Mouse (Mus musculus): ENCODE data around the gene H2al1g.
"Not testable (repeated sequence)": the region's sequence is repeated elsewhere in the genome, so short reads cannot be mapped to it uniquely, and the experiment has no call there.

The H2al1g gene

GRCm38 (mm10) chrX:11317956-11318355 is at the start of gene H2al1g:
TSS of gene H2al1g (plus strand) at chrX:11318256.
- in situ Hi-C loops (cut with MboI, MseI) = loop anchor here (25.0 kb wide), 3 partner anchors 219 to 719 kb away; no protein-coding TSS in a partner anchor

- in situ Hi-C loops (cut with MboI, MseI) = loop anchor here in 1 of 2 experiments (10.0 kb wide), 1 partner anchor 1824 kb away; no protein-coding TSS in a partner anchor
Measured at GRCm38 (mm10) chrX:11269074-11269473, 49.0 kb upstream of the H2al1g start.

GRCm38 (mm10) chrX:11273190-11273589 is 44.9 kb upstream of the H2al1g start:
- in situ Hi-C loops (cut with MboI, MseI) = no loop called here

GRCm38 (mm10) chrX:11277083-11277482 is 41.0 kb upstream of the H2al1g start:
- in situ Hi-C loops (cut with MboI, MseI) = no loop called here

GRCm38 (mm10) chrX:11280741-11281140 is 37.3 kb upstream of the H2al1g start:
- in situ Hi-C loops (cut with MboI, MseI) = no loop called here

GRCm38 (mm10) chrX:11288306-11288882 is 29.7 kb upstream of the H2al1g start:
- in situ Hi-C loops (cut with MboI, MseI) = no loop called here

GRCm38 (mm10) chrX:11289244-11289643 is 28.8 kb upstream of the H2al1g start:
- in situ Hi-C loops (cut with MboI, MseI) = no loop called here

GRCm38 (mm10) chrX:11298957-11299356 is 19.1 kb upstream of the H2al1g start, which contains the start of gene H2al1a:
TSS of gene H2al1a (plus strand) at chrX:11299257.
- in situ Hi-C loops (cut with MboI, MseI) = not testable (repeated sequence)

GRCm38 (mm10) chrX:11302132-11302531 is 15.9 kb upstream of the H2al1g start, which contains the start of gene H2al1b:
TSS of gene H2al1b (plus strand) at chrX:11302432.
- in situ Hi-C loops (cut with MboI, MseI) = loop anchor here (25.0 kb wide), 3 partner anchors 215 to 735 kb away; no protein-coding TSS in a partner anchor

- in situ Hi-C loops (cut with MboI, MseI) = loop anchor here (25.0 kb wide), 3 partner anchors 218 to 732 kb away; no protein-coding TSS in a partner anchor
Measured at GRCm38 (mm10) chrX:11305355-11305754, 12.7 kb upstream of the H2al1g start, which contains the start of gene H2al1c. TSS of gene H2al1c (plus strand) at chrX:11305655.

GRCm38 (mm10) chrX:11308524-11308923 is 9.5 kb upstream of the H2al1g start, which contains the start of gene H2al1d:
TSS of gene H2al1d (plus strand) at chrX:11308824.
- in situ Hi-C loops (cut with MboI, MseI) = loop anchor here (25.0 kb wide), 3 partner anchors 221 to 729 kb away; no protein-coding TSS in a partner anchor

GRCm38 (mm10) chrX:11311634-11312033 is 6.4 kb upstream of the H2al1g start, which contains the start of gene H2al1e:
TSS of gene H2al1e (plus strand) at chrX:11311934.
- in situ Hi-C loops (cut with MboI, MseI) = loop anchor here (25.0 kb wide), 3 partner anchors 224 to 726 kb away; no protein-coding TSS in a partner anchor

- in situ Hi-C loops (cut with MboI, MseI) = loop anchor here (25.0 kb wide), 3 partner anchors 222 to 722 kb away; no protein-coding TSS in a partner anchor
Measured at GRCm38 (mm10) chrX:11314858-11315257, 3.2 kb upstream of the H2al1g start, which contains the start of gene H2al1f. TSS of gene H2al1f (plus strand) at chrX:11315158.

- in situ Hi-C loops (cut with MboI, MseI) = loop anchor here (25.0 kb wide), 3 partner anchors 216 to 716 kb away; no protein-coding TSS in a partner anchor
Measured at GRCm38 (mm10) chrX:11321192-11321591, 3.1 kb downstream of the H2al1g start, which contains the start of gene H2al1h. TSS of gene H2al1h (plus strand) at chrX:11321492.

- in situ Hi-C loops (cut with MboI, MseI) = loop anchor here (25.0 kb wide), 3 partner anchors 213 to 713 kb away; no protein-coding TSS in a partner anchor
Measured at GRCm38 (mm10) chrX:11324359-11324758, 6.3 kb downstream of the H2al1g start, which contains the start of gene H2al1i. TSS of gene H2al1i (plus strand) at chrX:11324659.

- in situ Hi-C loops (cut with MboI, MseI) = not testable (repeated sequence)
Measured at GRCm38 (mm10) chrX:11327522-11327921, 9.5 kb downstream of the H2al1g start, which contains the start of gene H2al1j. TSS of gene H2al1j (plus strand) at chrX:11327822.

GRCm38 (mm10) chrX:11345762-11346161 is 27.7 kb downstream of the H2al1g start:
- in situ Hi-C loops (cut with MboI, MseI) = no loop called here

GRCm38 (mm10) chrX:11346756-11347155 is 28.7 kb downstream of the H2al1g start:
- in situ Hi-C loops (cut with MboI, MseI) = no loop called here

GRCm38 (mm10) chrX:11360823-11361222 is 42.8 kb downstream of the H2al1g start:
- in situ Hi-C loops (cut with MboI, MseI) = no loop called here

GRCm38 (mm10) chrX:11361261-11361660 is 43.2 kb downstream of the H2al1g start:
- in situ Hi-C loops (cut with MboI, MseI) = no loop called here

GRCm38 (mm10) chrX:11363890-11364289 is 45.8 kb downstream of the H2al1g start:
- in situ Hi-C loops (cut with MboI, MseI) = no loop called here

GRCm38 (mm10) chrX:11365151-11365550 is 47.1 kb downstream of the H2al1g start:
- in situ Hi-C loops (cut with MboI, MseI) = no loop called here
